Mouse (Mus musculus) embryonic fibroblast, embryonic 13.5 days (primary cell): ENCODE results near the gene Ppp1r21.

Experiments used
- CTCF ChIP-seq: IDR thresholded peaks from 2 replicates; pipeline ENCODE4 v1.5.1; 2011; ENCODE audit warnings: mild to moderate bottlenecking, control low read depth, low read length, moderate library complexity, borderline replicate concordance; ENCODE audit not compliant: insufficient read depth
- POLR2A ChIP-seq: IDR thresholded peaks from 2 replicates; pipeline ENCODE4 v1.6.1; 2011; ENCODE audit warnings: low read depth, mild to moderate bottlenecking, control low read depth, low read length, moderate library complexity

GRCm38 (mm10) chr17:88624386-88624785 is 94.5 kb downstream of the Ppp1r21 start:
- TF ChIP-seq CTCF: no peak
- TF ChIP-seq POLR2A: no peak
